8 mouse cellular contexts compared by ENCODE assay signal in the genomic region with DNA sequence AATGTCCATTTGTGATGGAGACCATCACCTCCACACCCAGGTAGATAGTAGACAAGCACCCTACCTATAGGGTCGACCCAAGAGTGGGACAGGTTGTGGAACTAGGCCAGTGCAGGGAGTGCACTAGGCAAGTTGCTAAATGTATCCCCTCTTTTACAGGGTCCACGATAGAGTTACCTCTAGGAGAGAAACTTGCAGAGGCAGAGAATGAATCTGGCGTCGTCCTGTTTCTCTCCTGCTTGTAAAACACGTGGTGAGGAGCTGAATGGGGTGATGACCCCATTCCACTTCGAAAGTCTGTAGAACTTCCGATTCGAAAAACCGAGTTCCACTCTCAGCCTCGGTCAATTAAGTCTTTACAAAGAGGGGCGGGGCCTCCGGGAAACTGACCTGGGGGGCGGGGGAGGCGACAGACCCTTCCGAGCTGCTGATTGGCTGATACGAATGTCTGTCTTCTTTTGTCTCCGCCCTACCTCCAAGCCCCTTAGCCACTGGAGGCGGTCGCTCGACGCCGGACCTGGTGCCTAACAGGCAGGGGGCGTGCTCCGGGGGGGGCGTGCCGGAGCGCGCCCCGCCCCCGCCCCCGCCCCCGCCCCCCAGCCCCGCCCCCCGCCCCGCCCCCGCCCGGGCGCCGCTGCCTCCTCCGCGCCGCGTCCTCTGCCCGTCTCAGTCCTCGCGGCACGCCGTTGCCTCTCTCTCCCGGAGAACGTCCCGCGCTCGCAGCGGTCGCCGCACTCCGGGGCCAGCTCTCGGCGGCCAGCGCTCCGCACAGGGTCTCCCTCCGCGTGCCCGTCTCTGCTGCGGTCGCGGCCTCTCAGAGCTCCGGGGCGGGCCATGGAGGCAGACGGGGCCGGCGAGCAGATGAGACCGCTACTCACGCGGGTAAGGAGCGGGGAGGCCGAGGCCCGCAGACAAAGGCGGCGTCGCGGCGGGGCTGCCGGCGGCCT. TPM values are rescaled to one million over a fixed set of nuclear protein-coding genes. Genes with fewer than 3 reads are reported as not detected.
A peak's percentile ranks its signal among the peaks of the same experiment; 100 is the strongest.
DNase-seq lines count a peak whose midpoint lies in the region; ATAC-seq and TF ChIP-seq lines count a peak whose summit lies in the region.

No protein-coding gene starts in this region.

- H3K4me1 ChIP-seq in embryonic facial prominence, embryonic 13.5 days, result peaks cover 16% of the 10 kb centered on the region
- H3K4me1 ChIP-seq in kidney, adult 2 months (ENCODE audit: control insufficient read depth, insufficient read depth, low read length), result peaks cover 4% of the 10 kb centered on the region; the same call in 1 of the 2 replicates
- H3K4me1 ChIP-seq in limb, embryonic 12.5 days (replicated peaks), result peaks cover 17% of the 10 kb centered on the region
- H3K4me1 ChIP-seq in midbrain, embryonic 15.5 days, result peaks cover 23% of the 10 kb centered on the region
- peaks cover 8% of the 10 kb centered on the region for H3K4me1 ChIP-seq in spleen, adult 2 months (ENCODE audit: control insufficient read depth, insufficient read depth, insufficient read length)

- no peaks in the 10 kb centered on the region for H3K9me3 ChIP-seq in embryonic facial prominence, embryonic 13.5 days
- H3K9me3 ChIP-seq in limb, embryonic 12.5 days, result no peaks in the 10 kb centered on the region
- no peaks in the 10 kb centered on the region for H3K9me3 ChIP-seq in midbrain, embryonic 15.5 days

- H3K4me3 ChIP-seq in embryonic facial prominence, embryonic 13.5 days, result peak overlapping the region; percentile 91
- H3K4me3 ChIP-seq in kidney, adult 2 months (ENCODE audit: insufficient read depth, low read depth, low read length), result peak overlapping the region; percentile 89
- peak overlapping the region; percentile 82 for H3K4me3 ChIP-seq in limb, embryonic 12.5 days (replicated peaks)
- peak overlapping the region; percentile 65 for H3K4me3 ChIP-seq in midbrain, embryonic 15.5 days
- H3K4me3 ChIP-seq in spleen, adult 2 months (ENCODE audit: extremely low read depth, insufficient read depth, insufficient read length), result peak overlapping the region; percentile 97

- peak overlapping the region; percentile 64 for H3K4me2 ChIP-seq in embryonic facial prominence, embryonic 13.5 days
- peak overlapping the region; percentile 64 for H3K4me2 ChIP-seq in limb, embryonic 12.5 days
- peak overlapping the region; percentile 57 for H3K4me2 ChIP-seq in midbrain, embryonic 15.5 days

- peak; percentile 98 for ATAC-seq in embryonic facial prominence, embryonic 13.5 days (ENCODE audit: insufficient number of reproducible peaks, insufficient read depth, low FRiP score, low TSS enrichment, low read depth)
- peak; percentile 96 for ATAC-seq in limb, embryonic 12.5 days (ENCODE audit: insufficient number of reproducible peaks, insufficient read depth, low FRiP score, low TSS enrichment, low read depth)
- peak; percentile 97 for ATAC-seq in midbrain, embryonic 15.5 days (replicated peaks)

- H3K9ac ChIP-seq in embryonic facial prominence, embryonic 13.5 days, result peak overlapping the region; percentile 98
- H3K9ac ChIP-seq in limb, embryonic 12.5 days (replicated peaks), result peak overlapping the region; percentile 95
- H3K9ac ChIP-seq in midbrain, embryonic 15.5 days, result peak overlapping the region; percentile 79

- no peaks in the 10 kb centered on the region for H3K36me3 ChIP-seq in embryonic facial prominence, embryonic 13.5 days
- H3K36me3 ChIP-seq in kidney, adult 2 months (ENCODE audit: control insufficient read depth, insufficient read depth, low read length), result no peaks in the 10 kb centered on the region
- no peaks in the 10 kb centered on the region for H3K36me3 ChIP-seq in limb, embryonic 12.5 days
- no peaks in the 10 kb centered on the region for H3K36me3 ChIP-seq in midbrain, embryonic 15.5 days (replicated peaks)
- no peaks in the 10 kb centered on the region for H3K36me3 ChIP-seq in spleen, adult 2 months (ENCODE audit: control insufficient read depth, insufficient read depth, low read length)

- H3K27me3 ChIP-seq in embryonic facial prominence, embryonic 13.5 days, result no peaks in the 10 kb centered on the region
- H3K27me3 ChIP-seq in kidney, adult 2 months (replicated peaks; ENCODE audit: control insufficient read depth, insufficient read depth, low read length), result no peaks in the 10 kb centered on the region
- H3K27me3 ChIP-seq in limb, embryonic 12.5 days, result no peaks in the 10 kb centered on the region
- no peaks in the 10 kb centered on the region for H3K27me3 ChIP-seq in midbrain, embryonic 15.5 days (replicated peaks)
- no peaks in the 10 kb centered on the region for H3K27me3 ChIP-seq in spleen, adult 2 months (ENCODE audit: control insufficient read depth, insufficient read depth, low read length)

- under 1% methylated on average over 40 of the region's 85 CpGs for WGBS in embryonic facial prominence, embryonic 13.5 days
- WGBS in kidney, adult 2 months, result under 1% methylated on average over 56 of the region's 85 CpGs
- under 1% methylated on average over 61 of the region's 85 CpGs for WGBS in limb, embryonic 12.5 days
- WGBS in midbrain, embryonic 15.5 days, result under 1% methylated on average over 39 of the region's 85 CpGs
- WGBS in spleen, adult 2 months, result under 1% methylated on average over 56 of the region's 85 CpGs

- 0 out of 2 replicates have a peak, but pooled peaks have one; percentile 9 for TF ChIP-seq CTCF in kidney, adult 2 months (conservative IDR thresholded peaks at IDR 0.05; ENCODE audit: insufficient read depth, insufficient read length, low read depth, low read length)
- TF ChIP-seq CTCF in spleen, adult 2 months (IDR thresholded peaks at IDR 0.05; ENCODE audit: extremely low read depth, insufficient read depth, insufficient read length, insufficient replicate concordance), result no peak

- H3K27ac ChIP-seq in embryonic facial prominence, embryonic 13.5 days, result peak overlapping the region; percentile 98
- H3K27ac ChIP-seq in kidney, adult 2 months (ENCODE audit: insufficient read depth, low read depth, low read length), result peak overlapping the region; percentile 61
- peak overlapping the region; percentile 99 for H3K27ac ChIP-seq in limb, embryonic 12.5 days
- peak overlapping the region; percentile 98 for H3K27ac ChIP-seq in midbrain, embryonic 15.5 days
- peak overlapping the region; percentile 76 for H3K27ac ChIP-seq in spleen, adult 2 months (ENCODE audit: insufficient read depth, low read length)

- DNase-seq in 3134 (ENCODE audit: extremely low read depth, insufficient read length, low spot score), result peak; percentile 93
- peak; percentile 93 to 96 for DNase-seq in adrenal gland, postnatal 36 days
- DNase-seq in heart, adult 18-20 months, result peak; percentile 96
- peak; percentile 96 for DNase-seq in kidney, adult 2 months
- DNase-seq in spleen, adult 2 months (ENCODE audit: low read depth in 1 of 2, low spot score in 2 of 2), result peak; percentile 93 to 94

- TF ChIP-seq POLR2A in kidney, adult 2 months (IDR thresholded peaks at IDR 0.05; ENCODE audit: low read depth, low read length), result peak; percentile 86
- TF ChIP-seq POLR2A in spleen, adult 2 months (IDR thresholded peaks at IDR 0.05; ENCODE audit: low read depth, low read length), result peak; percentile 94

RNA-seq across cellular contexts. Expression of gene Slc4a7, which starts 0.6 kb away (rescaled TPM):
- 10 to 100 TPM; 20.0 to 34.6 TPM for total RNA-seq in adrenal gland, postnatal 36 days (2021)
- polyA plus RNA-seq in embryonic facial prominence, embryonic 13.5 days (2015; fragmentation: Nextera tagmentation; extraction: Ambion mirVana), result 22.2 and 23.3 TPM in 2 replicates
- 10 to 100 TPM; 14.3 to 16.1 TPM for total RNA-seq in heart, adult 18-20 months (2021)
- polyA plus RNA-seq in kidney, adult 2 months (2012; rRNA removed), result 1.5 and 2.2 TPM in 2 replicates
- polyA plus RNA-seq in limb, embryonic 12.5 days (2016; fragmentation: Nextera tagmentation; extraction: Ambion mirVana), result 26.3 and 32.0 TPM in 2 replicates
- 32.5 and 33.1 TPM in 2 replicates for polyA plus RNA-seq in midbrain, embryonic 15.5 days (2015; fragmentation: Nextera tagmentation; extraction: Ambion mirVana)
- polyA plus RNA-seq in spleen, adult 2 months (2012; rRNA removed), result 5.4 and 8.9 TPM in 2 replicates

Comparison
In these comparisons a context has a peak if more than half of its experiments do, and no peak if none do; other contexts are left out.
1. Peak in every context shown above with its lines: DNase-seq, ATAC-seq, H3K4me3 ChIP-seq and H3K27ac ChIP-seq.